Mouse (Mus musculus) C2C12 (cell line): Measurements from ENCODE around the gene Ece1. TPM values are rescaled to one million over a fixed set of nuclear protein-coding genes. Genes with fewer than 3 reads are reported as not detected.

Source experiments
- H3K27me3 ChIP-seq: one replicate; pipeline ENCODE4 v1.6.1; 2011; ENCODE audit not compliant: control insufficient read depth, insufficient read depth, insufficient read length
- H3K36me3 ChIP-seq: one replicate; pipeline ENCODE4 v1.6.1; 2011; ENCODE audit not compliant: control insufficient read depth, insufficient read depth
- H3K4me3 ChIP-seq: one replicate; pipeline ENCODE4 v1.5.1; 2011; ENCODE audit warnings: mild to moderate bottlenecking, control low read depth; ENCODE audit not compliant: poor library complexity, insufficient read depth, severe bottlenecking
- H3K79me2 ChIP-seq: one replicate; pipeline ENCODE4 v1.6.1; 2011; ENCODE audit not compliant: control insufficient read depth, insufficient read depth
- H3K79me3 ChIP-seq: one replicate; pipeline ENCODE4 v1.6.1; 2011; ENCODE audit warnings: low read depth, control low read depth
- H3ac ChIP-seq: one replicate; pipeline ENCODE3; 2011; ENCODE audit warnings: low read depth; ENCODE audit not compliant: control insufficient read depth, insufficient read length
- CEBPB ChIP-seq: IDR thresholded peaks from one replicate; pipeline ENCODE4 v1.6.1; 2011; ENCODE audit warnings: low read depth, mild to moderate bottlenecking, control low read depth, moderate library complexity
- CTCF ChIP-seq: IDR thresholded peaks from one replicate; pipeline ENCODE4 v1.5.1; 2011; ENCODE audit not compliant: control insufficient read depth, insufficient read depth, insufficient read length
- FOSL1 ChIP-seq: IDR thresholded peaks from one replicate; pipeline ENCODE4 v1.8.0; 2011; ENCODE audit warnings: mild to moderate bottlenecking, low read length; ENCODE audit not compliant: poor library complexity, insufficient read depth, severe bottlenecking
- MAX ChIP-seq: IDR thresholded peaks from one replicate; pipeline ENCODE4 v1.6.1; 2011; ENCODE audit warnings: mild to moderate bottlenecking, control low read depth
- MYOD1 ChIP-seq: IDR thresholded peaks from one replicate; pipeline ENCODE4 v1.6.1; 2011; ENCODE audit warnings: low read depth; ENCODE audit not compliant: control insufficient read depth, insufficient read length
- MYOG ChIP-seq: IDR thresholded peaks from one replicate; pipeline ENCODE4 v1.6.1; 2011; ENCODE audit not compliant: control insufficient read depth, insufficient read length; ENCODE audit errors: extremely low read depth
- USF1 ChIP-seq: IDR thresholded peaks from one replicate; pipeline ENCODE4 v1.6.1; 2011; ENCODE audit warnings: low read depth, mild to moderate bottlenecking, control low read depth, moderate library complexity
- polyA plus RNA-seq: library from polyadenylated mRNA; unstranded; fragments of >200 nt; fragmentation: generic; extraction: Trizol; gene quantifications from one replicate; pipeline ENCODE4 v1.2.1, GENCODE M21; 2012; ENCODE audit warnings: missing spikeins

Ece1 gene
- polyA plus RNA-seq, 1 experiment, result 198 TPM

DNA sequence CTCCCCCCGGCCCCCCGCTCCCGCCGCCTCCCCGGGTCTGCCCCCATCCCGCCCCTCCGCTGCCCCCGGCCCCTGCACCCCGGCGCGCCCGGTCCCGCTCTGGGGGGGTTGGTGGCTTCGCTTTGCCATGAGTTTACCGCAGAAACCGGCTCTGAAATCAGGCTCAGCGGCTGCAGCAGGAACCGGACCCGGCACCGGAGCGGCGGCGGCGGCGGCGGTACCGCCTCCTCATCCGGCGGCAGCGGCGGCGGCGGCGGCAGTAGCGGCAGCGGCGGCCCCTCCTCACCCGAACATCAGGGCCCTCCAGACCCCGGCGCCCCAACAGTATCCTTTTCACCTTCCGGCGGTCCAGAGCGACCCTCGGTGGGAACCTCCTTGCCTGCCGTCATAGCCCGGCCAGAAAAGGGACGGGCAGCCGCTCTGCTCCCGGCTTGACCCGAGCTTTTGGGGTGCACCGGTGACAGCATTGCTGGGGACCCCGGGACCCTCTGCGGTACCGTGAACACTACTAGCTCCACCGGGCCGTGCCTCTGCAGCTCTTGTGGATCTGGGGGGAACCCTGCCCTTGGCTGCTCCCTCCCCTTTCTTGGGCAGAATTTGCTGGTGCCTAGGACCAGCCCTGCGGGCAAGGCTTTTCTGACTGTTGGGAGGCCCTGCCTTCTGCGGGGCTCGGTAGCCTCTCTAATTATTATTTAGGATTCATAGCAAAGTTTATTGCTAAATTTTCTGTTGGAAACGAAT, 132.0 kb downstream of the Ece1 start:
- Histone ChIP-seq H3K27me3 (no peaks in the 10 kb centered on the region), H3K36me3 (peaks cover 25% of the 10 kb centered on the region), H3K79me3 (peaks cover 43% of the 10 kb centered on the region), H3ac (peak overlapping the region; percentile 80), H3K79me2 (peaks cover 49% of the 10 kb centered on the region), H3K4me3 (peak overlapping the region; percentile 78)
- no peak for TF ChIP-seq USF1
- TF ChIP-seq CTCF, result no peak
- TF ChIP-seq FOSL1, result no peak
- TF ChIP-seq MYOD1, result no peak
- no peak for TF ChIP-seq MYOG

DNA sequence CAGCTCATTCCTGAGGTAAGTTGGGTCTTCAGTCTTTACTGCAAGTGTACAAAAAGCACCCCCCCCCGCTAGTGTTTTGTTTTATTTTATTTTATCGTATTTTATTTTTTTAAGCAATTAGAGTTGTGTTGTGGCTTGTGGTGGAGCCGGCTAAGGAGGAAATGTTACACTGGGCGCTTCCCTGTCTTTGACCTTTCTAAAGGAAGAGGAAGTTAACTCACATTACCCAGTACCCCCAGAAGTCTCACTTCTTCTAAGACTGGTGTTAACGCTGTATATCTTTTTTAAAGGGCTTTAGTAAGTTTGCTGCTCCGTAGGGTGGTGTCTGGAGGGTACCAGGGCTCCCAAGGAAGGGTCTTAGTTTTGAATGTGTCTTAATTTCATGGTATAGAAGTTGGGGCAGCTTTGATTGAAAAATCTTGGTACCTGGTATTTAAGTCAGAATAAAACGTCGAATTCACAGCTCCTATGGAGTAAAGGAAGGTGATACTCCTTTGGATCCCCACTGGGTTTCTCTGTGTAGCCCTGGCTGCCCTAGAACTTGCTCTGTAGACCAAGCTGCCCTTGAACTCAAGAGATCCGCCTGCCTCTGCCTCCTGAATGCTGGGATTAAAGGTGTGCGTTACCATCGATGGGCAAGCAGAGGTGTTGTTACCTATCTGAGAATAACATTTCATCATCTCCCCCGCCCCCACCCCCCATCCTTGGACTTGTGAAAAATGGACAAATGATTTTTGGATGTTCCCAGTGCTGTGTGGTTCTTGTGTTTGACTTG, 132.7 kb downstream of the Ece1 start:
- Histone ChIP-seq H3K27me3 (no peaks in the 10 kb centered on the region), H3K79me3 (peaks cover 49% of the 10 kb centered on the region), H3K4me3 (peak overlapping the region; percentile 78), H3ac (peak overlapping the region; percentile 80), H3K36me3 (peaks cover 28% of the 10 kb centered on the region), H3K79me2 (peaks cover 56% of the 10 kb centered on the region)
- TF ChIP-seq MYOG (no peak), FOSL1 (no peak), CEBPB (no peak), USF1 (no peak), CTCF (no peak), MYOD1 (no peak), MAX (no peak)

DNA sequence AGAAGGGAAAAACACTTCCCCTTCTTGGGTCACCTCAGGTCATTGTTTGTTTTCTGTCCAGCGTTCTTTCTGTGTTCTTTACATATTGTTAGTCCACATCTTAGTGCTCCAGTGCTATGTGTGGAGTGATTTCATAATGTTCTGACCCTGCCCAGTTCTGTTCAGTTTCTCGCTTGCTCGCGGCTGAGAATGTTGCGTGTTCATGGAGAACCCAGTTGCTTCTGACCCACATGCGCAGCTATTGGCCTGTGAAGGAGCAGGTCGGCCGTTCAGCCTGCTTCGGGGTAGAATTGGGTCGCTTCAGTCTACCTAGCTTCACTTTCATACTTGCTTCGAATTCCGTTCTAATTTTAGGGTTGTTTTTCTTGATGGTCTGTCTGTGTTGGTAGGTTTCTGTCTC, 133.4 kb downstream of the Ece1 start:
- no peak for TF ChIP-seq MYOG
- no peak for TF ChIP-seq CEBPB
- no peak for TF ChIP-seq CTCF
- no peak for TF ChIP-seq FOSL1
- TF ChIP-seq USF1, result no peak
- TF ChIP-seq MAX, result no peak
- no peak for TF ChIP-seq MYOD1
- Histone ChIP-seq H3K36me3 (peaks cover 31% of the 10 kb centered on the region), H3K79me3 (peaks cover 51% of the 10 kb centered on the region), H3K4me3 (no peak overlapping the region), H3K27me3 (no peaks in the 10 kb centered on the region), H3ac (no peak overlapping the region), H3K79me2 (peaks cover 61% of the 10 kb centered on the region)

DNA sequence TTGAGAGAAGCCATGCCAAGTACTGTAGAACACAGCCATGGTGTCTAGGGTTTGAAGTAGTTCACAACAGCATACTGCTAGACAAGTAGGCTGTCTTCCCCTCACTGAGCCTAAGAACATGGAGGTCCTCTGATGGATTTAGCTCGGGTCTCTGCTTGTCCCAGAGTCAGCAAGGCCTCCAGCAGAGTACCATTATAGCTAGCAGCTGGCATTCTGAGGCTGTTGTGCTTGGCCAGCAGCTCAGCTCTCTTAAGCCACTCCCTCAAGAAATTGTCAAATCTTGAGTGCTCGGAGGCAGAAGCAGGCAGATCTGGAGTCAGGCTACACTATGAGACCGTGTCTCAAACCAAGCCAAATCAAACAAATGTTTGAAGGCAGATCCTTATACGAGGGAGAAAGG, 136.2 kb downstream of the Ece1 start:
- H3K79me3 ChIP-seq, result peaks cover 68% of the 10 kb centered on the region
- TF ChIP-seq CEBPB (no peak), CTCF (no peak), MAX (no peak), MYOG (no peak), USF1 (no peak), MYOD1 (no peak), FOSL1 (no peak)
- H3K27me3 ChIP-seq, result no peaks in the 10 kb centered on the region
- H3K79me2 ChIP-seq, result peaks cover 85% of the 10 kb centered on the region
- peaks cover 49% of the 10 kb centered on the region for H3K36me3 ChIP-seq
- H3ac ChIP-seq, result no peak overlapping the region
- H3K4me3 ChIP-seq, result no peak overlapping the region

DNA sequence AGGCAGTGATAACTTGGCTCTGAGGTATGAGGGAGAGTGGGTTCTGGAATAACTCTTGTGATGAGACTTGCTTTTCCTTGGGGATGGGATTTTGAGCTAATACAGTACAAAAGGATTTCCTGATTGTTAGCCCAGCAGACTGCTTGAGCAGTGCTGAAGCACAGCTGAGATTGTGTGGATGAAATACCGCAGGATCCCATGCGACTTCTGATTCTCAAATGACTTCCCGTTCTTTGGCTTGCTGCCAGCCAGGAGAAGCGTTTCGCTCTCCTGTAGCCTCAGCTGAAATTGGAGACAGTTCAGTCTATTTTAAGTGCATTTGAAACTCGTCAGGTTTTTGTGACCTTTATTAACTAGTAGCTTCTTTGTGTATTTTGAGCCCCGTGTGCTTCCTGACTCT, 138.6 kb downstream of the Ece1 start:
- Histone ChIP-seq H3ac (no peak overlapping the region), H3K4me3 (no peak overlapping the region), H3K36me3 (peaks cover 46% of the 10 kb centered on the region), H3K79me3 (peaks cover 54% of the 10 kb centered on the region), H3K27me3 (no peaks in the 10 kb centered on the region), H3K79me2 (peaks cover 86% of the 10 kb centered on the region)
- TF ChIP-seq USF1, result no peak
- TF ChIP-seq MYOG, result no peak
- TF ChIP-seq MAX, result no peak
- TF ChIP-seq FOSL1, result no peak
- TF ChIP-seq MYOD1, result no peak
- TF ChIP-seq CTCF, result no peak
- no peak for TF ChIP-seq CEBPB
